Mouse (Mus musculus) MEL (cell line): ENCODE data around the gene Cerk.

Source experiments
- BHLHE40 ChIP-seq: IDR thresholded peaks from 2 replicates; pipeline ENCODE4 v1.6.1; 2012; ENCODE audit warnings: low read depth, mild to moderate bottlenecking, inconsistent platforms, low read length, improper control_type of control experiment, borderline replicate concordance
- CHD1 ChIP-seq: IDR thresholded peaks from 2 replicates; pipeline ENCODE4 v1.6.1; 2012; ENCODE audit warnings: low read depth, mild to moderate bottlenecking, inconsistent platforms, low read length, improper control_type of control experiment
- CTCF ChIP-seq, 3 experiments: IDR thresholded peaks in 2 of 3; conservative IDR thresholded peaks in 1 of 3; 2 replicates each; pipeline ENCODE4 v1.5.1; 2011 to 2012; ENCODE audit warnings: low read length in 3 of 3, low read depth in 2 of 3, mild to moderate bottlenecking in 2 of 3, improper control_type of control experiment in 1 of 3, inconsistent platforms in 1 of 3, mixed read lengths in 1 of 3, moderate library complexity in 1 of 3; ENCODE audit not compliant: control insufficient read depth in 1 of 3, insufficient read depth in 1 of 3, poor library complexity in 1 of 3, severe bottlenecking in 1 of 3
- E2F4 ChIP-seq: IDR thresholded peaks from 2 replicates; pipeline ENCODE4 v1.6.1; 2011; ENCODE audit warnings: low read depth, low read length, improper control_type of control experiment, borderline replicate concordance
- EP300 ChIP-seq, 2 experiments: IDR thresholded peaks; 2 replicates each; pipeline ENCODE4 v1.6.1; 2011; ENCODE audit warnings: improper control_type of control experiment in 2 of 2, low read length in 2 of 2, low read depth in 1 of 2, mild to moderate bottlenecking in 1 of 2
- GATA1 ChIP-seq: IDR thresholded peaks from 2 replicates; pipeline ENCODE4 v1.6.1; 2011; ENCODE audit warnings: low read depth, low read length, improper control_type of control experiment
- MAX ChIP-seq: IDR thresholded peaks from 2 replicates; pipeline ENCODE4 v1.6.1; 2011; ENCODE audit warnings: low read length, improper control_type of control experiment
- MXI1 ChIP-seq: IDR thresholded peaks from 2 replicates; pipeline ENCODE4 v1.6.1; 2011; ENCODE audit warnings: mild to moderate bottlenecking, low read depth, low read length, improper control_type of control experiment
- POLR2A ChIP-seq, 2 experiments: IDR thresholded peaks; 2 replicates each; pipeline ENCODE4 v1.6.1; 2011 to 2012; ENCODE audit warnings: low read length in 2 of 2, mild to moderate bottlenecking in 2 of 2, control low read depth in 1 of 2, improper control_type of control experiment in 1 of 2, low read depth in 1 of 2, moderate library complexity in 1 of 2; ENCODE audit not compliant: control insufficient read depth in 1 of 2, insufficient read depth in 1 of 2, poor library complexity in 1 of 2
- POLR2AphosphoS2 ChIP-seq: IDR thresholded peaks from 2 replicates; pipeline ENCODE4 v1.6.1; 2011; ENCODE audit warnings: low read length, improper control_type of control experiment
- TAL1 ChIP-seq: IDR thresholded peaks from 2 replicates; pipeline ENCODE4 v1.6.1; 2012; ENCODE audit warnings: mild to moderate bottlenecking, inconsistent platforms, low read length, moderate library complexity, mixed read lengths
- TBP ChIP-seq: IDR thresholded peaks from 2 replicates; pipeline ENCODE4 v1.8.0; 2011; ENCODE audit warnings: low read depth, low read length, improper control_type of control experiment
- TCF12 ChIP-seq: IDR thresholded peaks from 2 replicates; pipeline ENCODE4 v1.6.1; 2014; ENCODE audit warnings: low read depth, mild to moderate bottlenecking, inconsistent platforms, low read length, improper control_type of control experiment, moderate library complexity
- ZNF384 ChIP-seq: IDR thresholded peaks from 2 replicates; pipeline ENCODE4 v1.6.1; 2012; ENCODE audit warnings: low read depth, mild to moderate bottlenecking, inconsistent platforms, low read length, improper control_type of control experiment

DNA sequence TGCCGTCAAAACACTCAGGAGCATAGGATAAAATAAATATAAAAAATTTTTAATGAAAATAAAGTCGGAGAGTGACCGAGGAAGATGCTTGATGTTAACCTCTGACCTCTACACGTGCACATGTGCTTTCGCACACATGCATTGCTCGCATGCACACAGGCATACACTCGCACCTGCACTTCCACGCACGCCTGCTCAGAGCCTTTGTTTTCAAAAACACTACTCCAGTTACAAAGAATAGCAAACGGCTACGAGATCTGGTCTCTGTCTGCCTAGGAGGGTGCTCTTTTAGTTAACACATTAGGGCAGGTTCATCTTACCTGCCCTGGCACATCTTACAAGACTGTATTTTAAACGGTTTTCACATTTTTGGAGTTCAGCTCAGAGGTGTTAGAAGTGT is 14.6 kb downstream of the Cerk start:
- no peak for TF ChIP-seq CTCF (IDR thresholded peaks at IDR 0.05 in 2 of 3, conservative IDR thresholded peaks at IDR 0.05 in 1 of 3; ENCODE audit: control insufficient read depth in 1 of 3, insufficient read depth in 1 of 3, low read depth in 2 of 3, low read length in 3 of 3, poor library complexity in 1 of 3, severe bottlenecking in 1 of 3)
- TF ChIP-seq TCF12 = no peak
- no peak for TF ChIP-seq EP300 (IDR thresholded peaks at IDR 0.05; ENCODE audit: low read depth in 1 of 2, low read length in 2 of 2)
- TF ChIP-seq TBP = no peak
- TF ChIP-seq BHLHE40 = no peak
- TF ChIP-seq POLR2A (IDR thresholded peaks at IDR 0.05; ENCODE audit: control insufficient read depth in 1 of 2, insufficient read depth in 1 of 2, low read depth in 1 of 2, low read length in 2 of 2, poor library complexity in 1 of 2) = no peak
- TF ChIP-seq ZNF384 = no peak
- no peak for TF ChIP-seq CHD1
- no peak for TF ChIP-seq GATA1
- TF ChIP-seq E2F4 = no peak
- no peak for TF ChIP-seq MXI1
- no peak for TF ChIP-seq MAX
- no peak for TF ChIP-seq TAL1
- no peak for TF ChIP-seq POLR2AphosphoS2
